Mouse (Mus musculus) granulocyte monocyte progenitor cell, adult 5-6 weeks (primary cell): Measurements from ENCODE around the gene Banp. TPM values are rescaled to one million over a fixed set of nuclear protein-coding genes. Genes with fewer than 3 reads are reported as not detected.
A peak's percentile ranks its signal among the peaks of the same experiment; 100 is the strongest.

ENCODE experiments used
- ATAC-seq: replicated peaks from 2 replicates; pipeline ENCODE4 v1.8.0; 2016; ENCODE audit warnings: mild to moderate bottlenecking, moderate TSS enrichment, inconsistent platforms; ENCODE audit not compliant: poor library complexity, severe bottlenecking
- total RNA-seq, 2 experiments: library from RNA; stranded (forward) in 1 of 2; stranded (reverse) in 1 of 2; fragments of 200-712, 200-1000 nt in 1 of 2; fragments of >200 nt in 1 of 2; fragmentation: Nextera tagmentation in 1 of 2; gene quantifications; 2 replicates each; pipeline ENCODE4 v1.2.3; 2014 to 2017

The Banp gene
- total RNA-seq, 2 experiments from 2014 or later = 16.4 to 31.1 TPM

DNA sequence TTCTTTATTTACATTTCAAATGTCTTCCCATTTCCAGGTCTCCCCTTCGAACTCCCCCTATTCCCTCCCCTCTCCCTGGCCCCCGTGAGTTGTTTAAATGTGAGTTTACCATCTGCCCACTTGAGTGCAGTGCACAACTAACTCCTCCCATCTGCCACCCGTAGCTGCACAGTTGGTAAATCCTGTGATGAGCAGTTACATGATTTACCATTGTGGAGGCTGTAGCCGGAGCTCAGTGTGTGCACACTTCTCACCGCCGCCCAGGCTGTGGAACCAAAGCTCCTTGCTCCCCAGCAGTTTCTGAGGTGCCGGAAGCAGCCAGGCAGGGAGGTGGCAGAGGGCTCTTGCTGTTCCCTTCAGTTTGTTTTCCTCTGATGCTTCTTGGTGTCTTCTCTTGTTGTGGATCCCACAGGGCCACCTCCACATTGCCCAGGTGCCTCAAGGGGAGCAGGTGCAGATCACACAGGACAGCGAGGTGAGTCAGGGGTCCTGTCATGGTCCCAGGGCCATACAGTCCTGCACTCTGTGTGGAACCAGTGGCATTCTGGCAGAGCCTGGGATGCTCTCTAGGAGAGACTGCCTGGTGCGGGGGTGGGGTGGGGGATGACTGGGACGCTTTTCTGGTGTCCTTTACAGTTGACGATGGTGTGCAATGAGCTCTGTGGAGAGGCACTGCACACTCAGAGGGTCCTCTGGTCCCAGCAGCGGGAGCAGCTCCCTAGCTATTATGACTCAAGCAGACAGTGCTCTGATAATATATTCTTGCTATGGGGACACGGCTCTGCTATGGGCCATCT, 57.3 kb downstream of the Banp start:
- ATAC-seq = no peak

DNA sequence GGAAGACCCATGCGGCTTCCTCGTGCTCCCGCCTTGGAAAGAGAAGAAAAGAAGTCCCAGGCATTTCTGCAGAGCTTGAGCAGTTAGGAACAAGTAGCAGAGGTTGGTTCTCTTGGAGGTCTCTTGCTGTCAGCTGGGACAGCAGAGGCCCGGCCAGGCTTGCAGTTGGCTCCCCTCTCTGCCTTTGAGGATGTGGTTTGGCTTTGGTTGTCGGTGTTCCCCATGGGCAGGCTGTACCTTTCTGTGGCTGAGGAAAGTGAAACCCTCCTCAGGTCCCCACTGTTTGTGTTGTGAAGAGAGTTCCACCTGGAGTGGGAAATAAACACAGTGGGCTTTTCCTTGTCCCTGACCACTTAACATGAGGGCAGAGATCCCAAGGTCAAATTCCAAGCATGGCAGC, 58.8 kb downstream of the Banp start:
- no peak; the same call in 1 of the 2 replicates for ATAC-seq

DNA sequence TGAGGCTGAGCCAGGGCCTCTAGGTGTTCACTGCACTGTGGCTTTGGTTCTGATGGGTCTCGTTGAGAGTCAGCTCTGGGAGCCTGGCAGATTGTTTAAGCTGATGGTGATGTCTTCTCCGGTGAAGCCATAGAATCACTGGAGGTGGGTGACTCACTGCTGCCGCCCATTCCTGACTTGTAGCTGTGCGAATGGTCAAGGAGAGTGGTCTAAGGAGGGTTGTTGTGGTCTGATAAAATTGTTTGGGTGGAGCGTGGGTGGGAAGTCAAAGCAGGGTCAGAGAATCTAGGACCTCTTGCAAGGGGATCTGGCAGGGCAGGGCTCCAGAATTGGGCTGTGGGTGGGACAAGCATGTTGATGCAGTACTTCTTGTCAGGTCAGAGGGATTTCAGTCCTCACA, 61.1 kb downstream of the Banp start:
- no peak for ATAC-seq

DNA sequence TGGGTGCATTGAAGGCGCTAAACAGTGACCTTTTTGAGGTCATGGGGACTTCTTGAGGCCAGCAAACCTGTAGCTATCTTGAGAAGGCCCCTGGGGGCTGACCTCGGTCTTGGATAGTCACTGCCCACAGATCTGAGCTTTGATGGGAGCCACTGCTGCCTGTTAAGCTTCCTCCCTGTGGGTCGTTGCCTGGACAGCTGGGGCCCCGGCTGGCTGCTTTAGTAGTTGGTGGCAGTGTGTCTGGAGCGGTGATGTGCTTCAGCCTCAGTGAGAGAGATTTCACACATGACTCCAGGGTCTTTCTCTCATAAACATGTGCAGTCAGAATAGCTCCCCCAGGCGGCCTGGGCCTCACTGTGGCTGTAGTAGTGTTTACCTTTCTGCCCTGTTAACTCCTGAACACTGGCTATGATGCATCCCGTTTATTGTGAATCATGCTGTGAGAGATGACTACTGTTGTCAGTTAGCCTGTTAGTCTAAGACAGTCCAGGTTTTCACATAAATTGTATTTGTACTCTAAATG, 61.6 kb downstream of the Banp start:
- ATAC-seq = no peak

DNA sequence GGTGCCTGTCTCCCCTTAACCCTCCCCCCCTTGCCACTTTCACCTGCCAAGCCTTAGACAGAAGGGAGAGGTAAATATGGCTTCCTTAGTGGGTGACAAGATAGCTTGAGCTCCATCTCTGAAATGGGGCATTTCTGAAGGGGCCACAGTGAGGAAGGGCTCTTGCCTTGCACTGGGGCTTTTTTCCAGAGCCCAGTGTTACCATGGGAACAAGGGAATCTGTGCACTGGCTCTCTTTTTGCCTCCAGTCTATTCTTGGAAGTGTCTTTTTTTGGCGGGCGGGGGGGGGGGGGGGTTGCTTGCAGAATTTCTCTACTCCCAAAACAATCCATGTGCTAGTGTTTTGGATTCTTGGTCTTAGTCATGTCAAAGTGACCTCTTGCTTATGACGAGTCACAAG, 65.1 kb downstream of the Banp start:
- ATAC-seq = no peak

DNA sequence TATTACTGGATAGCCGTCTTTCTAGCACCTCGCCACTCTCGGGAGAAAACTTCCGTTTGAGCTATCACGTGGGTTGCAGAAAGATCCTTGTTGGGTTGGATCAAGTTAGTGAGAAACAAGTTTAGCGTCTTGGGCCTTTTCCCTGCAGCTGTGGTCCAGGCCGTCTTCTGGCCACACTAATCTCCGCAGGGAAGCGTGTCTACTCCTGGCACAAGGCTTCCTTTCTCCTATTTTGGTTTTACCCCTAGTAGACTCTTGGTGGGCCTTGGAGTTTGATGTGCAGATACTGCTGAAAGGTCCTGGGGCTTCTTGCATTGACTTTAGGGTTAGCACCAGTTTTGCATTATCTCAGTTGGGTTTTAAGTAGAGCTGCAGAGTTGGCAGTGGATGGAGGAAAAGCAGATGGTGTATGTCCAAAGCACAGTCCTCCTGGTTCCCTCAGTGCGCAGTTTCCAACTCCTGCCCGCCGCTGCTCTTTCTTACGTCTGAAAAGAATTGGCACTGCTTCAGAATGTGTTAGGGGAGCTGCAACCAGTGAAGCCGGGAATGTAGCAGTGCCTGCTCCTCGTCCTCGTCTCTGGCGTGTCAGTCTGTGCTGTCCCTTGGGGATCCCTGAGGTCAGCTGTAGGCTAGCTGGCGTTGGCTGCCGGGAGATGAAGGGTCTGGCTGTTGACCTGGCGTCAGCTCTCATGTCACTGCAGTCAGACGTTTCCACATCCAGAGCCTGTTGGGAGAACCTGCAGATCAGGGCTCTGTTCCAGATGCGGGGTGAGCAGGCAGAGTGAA, 68.7 kb downstream of the Banp start:
- ATAC-seq = no peak

DNA sequence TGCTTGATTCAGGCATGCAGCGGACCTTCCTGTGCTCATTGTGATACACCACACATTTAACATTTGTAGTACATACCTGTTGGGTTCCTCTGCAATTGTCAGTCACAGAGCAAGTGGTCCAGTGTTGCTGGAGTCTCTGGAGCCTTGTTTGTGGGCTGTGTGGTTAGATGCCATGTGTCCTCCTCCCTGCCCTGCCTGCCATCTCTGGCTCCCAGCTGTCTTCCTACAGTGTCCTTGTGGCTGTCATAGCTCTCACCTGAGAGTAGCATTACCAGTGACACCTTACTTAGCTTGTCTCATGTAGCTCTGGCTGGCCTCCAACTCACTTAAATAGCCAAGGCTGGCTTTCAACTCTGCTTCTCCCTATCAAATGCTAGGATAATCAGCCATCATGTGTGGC, 69.6 kb downstream of the Banp start:
- no peak for ATAC-seq

DNA sequence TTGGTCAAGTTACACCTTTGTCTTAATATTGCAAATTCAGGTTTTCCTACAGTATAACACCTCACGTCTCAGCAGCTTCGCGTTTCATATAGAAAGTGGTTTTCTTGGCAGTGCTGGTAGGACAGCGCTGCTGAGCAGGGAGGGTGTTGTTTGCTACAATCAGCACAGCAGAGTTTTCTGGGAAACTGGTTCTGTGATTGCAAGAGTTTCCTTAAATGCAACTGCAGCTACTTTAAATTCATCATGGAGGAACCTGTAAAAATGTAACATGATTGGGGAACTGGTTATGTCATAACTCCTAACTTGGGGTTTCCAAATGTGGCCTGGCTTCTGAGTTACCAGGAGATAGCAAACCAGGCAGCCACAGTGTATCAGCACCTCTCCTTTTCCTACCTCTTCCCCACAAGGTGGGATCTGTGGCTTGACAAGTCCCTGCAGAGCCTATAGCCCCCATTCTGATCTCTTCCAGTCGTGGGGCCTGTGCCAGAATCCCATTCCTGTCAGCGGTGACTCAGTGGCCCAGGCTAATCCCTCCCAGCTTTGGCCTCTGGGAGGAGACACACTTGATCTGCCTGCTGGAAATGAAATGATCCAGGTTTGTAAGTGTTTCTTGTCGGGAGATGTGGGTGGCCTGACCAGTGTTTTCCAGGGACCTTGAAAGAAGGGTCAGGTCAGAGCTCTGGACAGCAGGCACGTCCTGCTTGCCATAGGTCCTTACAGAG, 70.7 kb downstream of the Banp start:
- peak; percentile 36; the same call in 1 of the 2 replicates for ATAC-seq

DNA sequence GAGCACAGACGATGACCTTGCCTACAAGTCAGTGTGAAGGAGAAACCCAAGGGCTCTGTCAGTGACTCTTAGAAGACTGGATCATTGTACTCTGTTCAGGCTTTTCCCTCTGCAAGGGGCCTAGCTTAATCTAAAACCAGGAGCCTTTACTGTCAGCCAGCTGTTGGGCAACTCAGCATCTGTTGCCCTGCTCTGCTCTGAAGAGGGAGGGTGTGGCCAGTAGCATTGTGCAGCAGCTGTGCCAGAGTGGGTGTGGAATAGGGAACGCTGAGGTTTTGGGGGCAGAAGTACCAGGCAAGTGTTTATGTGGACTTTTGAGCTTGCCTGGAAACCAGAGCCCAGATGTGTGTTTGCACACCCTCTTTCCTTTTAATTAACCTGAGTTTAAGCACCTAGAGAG, 72.2 kb downstream of the Banp start:
- ATAC-seq = peak; percentile 77

DNA sequence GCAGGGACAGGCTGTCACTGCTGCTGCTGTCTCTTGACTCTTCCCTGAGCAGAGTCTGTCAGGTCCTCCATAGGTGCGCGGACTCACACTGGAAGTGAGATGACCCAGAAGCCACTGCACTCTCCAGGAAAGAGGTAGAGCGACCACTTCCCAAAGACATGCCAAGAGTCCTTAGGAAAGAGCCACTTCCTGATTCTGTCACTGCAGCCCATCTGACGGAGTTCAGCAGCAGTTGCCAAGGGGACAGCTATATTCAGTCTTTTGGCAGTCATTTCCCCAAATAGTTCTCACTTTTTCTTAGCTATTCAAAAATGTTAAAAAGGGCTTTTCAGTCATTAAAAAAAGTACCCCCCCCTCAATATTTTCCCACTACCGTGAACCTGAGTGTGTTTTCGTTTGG, 72.7 kb downstream of the Banp start:
- ATAC-seq = peak; percentile 80

DNA sequence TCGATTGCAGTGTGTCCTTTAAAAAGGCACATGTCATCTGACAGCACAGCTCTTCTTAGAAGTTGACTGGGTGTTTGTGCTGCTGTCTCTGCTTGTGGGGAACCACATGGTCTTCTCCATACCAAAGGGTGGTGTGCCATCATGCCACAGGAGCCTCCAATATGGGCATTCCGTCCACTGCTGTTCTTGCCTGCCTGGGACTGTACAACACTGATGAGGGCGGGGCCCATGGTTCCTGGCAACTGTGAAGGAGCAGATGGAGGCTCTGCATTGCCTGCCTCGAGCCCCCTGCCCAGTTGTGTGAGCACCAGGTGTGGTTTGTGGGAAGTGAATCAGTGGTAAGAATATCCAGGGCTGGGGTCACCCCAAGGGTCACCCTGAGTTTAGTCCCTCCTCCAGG, 73.2 kb downstream of the Banp start:
- no peak for ATAC-seq

DNA sequence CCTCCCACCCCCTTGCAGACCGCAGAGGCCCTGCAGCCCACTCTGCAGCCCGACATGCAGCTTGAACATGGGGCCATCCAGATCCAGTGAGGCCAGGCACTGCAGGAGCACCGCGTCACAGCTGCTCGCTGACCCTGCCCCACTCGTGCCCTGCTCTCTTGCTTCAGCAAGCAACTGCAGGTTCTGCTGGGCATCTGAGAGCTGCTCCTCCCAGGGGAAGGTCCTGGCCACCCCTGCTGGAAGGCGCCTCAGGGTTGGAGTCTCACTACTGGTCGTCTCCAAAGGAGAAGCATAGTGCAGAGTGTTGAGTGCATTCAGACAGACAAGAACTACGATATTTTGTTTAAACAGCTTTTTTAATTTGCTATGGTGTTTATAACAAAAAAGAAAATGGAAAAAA, 76.0 kb downstream of the Banp start:
- no peak for ATAC-seq

DNA sequence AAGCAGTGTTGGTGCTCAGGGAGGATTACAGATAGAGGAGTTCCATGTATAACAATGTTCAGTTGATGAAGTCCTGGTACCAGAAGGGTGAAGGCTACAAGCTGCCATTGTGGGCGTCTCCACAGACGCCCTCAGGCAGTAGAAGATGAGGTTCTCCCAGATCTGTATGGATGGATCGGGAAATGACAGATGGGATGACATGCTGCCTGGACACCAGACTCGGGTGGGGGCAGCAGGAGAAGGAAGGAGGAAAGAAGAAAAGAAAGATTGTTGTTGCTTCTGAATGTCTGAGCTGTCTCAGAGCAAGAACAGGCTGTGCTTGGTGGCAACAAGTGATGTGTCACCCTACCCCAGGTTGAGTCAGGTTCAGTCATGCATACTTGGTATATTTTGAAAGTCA, 78.6 kb downstream of the Banp start:
- ATAC-seq = no peak

DNA sequence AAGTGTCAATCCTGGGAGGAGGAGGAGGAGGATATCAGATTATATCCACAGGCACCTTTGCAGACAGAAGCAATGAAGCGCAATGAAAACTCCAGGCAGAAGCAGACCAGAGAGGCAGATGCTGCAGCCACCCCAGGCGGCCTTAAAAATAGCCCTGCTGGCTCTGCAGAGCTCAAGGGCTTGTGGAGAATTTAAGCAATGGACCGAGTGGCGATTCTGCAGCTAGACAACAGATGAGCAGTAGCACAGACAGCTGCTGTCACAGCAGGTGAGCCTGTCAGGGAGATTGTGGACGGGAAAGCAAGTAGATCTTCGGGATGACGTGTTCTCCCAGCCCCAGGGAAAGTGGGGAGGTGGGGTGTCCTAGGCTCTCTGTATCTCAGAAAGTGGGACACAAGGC, 81.4 kb downstream of the Banp start:
- ATAC-seq = no peak

DNA sequence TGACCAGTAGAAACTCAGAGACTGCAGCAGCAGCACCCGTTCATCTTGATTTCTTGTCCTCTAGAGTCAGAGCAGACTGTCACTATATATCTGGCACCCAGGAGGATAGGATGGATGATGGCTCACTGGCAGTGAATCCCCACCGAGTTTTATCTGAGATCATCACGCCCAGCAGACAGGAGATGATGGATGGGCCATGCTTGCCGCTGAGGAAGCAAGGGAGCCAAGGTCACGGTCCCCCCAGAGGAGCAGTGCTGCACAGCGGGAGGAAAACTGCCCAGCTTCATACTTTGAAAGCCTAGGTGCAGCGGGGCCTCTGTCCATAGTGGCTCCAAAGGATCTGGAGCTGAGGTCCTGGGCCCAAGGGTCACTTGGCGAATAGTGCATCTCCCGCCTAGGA, 83.2 kb downstream of the Banp start:
- no peak for ATAC-seq

DNA sequence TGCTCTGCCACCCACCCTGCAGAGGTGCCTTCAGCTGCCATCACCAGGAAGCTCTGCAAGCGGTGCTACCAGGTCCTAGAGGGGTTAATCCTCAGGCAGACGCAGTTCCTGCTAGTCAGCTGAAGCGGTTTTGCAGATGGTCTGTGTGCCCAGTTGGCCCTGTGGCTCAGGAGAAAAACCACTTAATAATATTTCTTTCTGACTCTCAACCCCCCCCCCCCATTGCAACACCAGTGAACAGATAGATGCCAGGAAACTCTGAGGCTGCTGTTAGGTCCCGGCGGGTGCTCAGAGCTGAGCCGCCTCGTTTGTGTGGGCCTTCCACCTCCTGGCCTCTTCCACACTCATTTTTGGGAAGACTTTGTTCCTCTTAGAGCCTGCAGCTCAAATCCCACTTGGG, 86.0 kb downstream of the Banp start:
- peak; percentile 70 for ATAC-seq

DNA sequence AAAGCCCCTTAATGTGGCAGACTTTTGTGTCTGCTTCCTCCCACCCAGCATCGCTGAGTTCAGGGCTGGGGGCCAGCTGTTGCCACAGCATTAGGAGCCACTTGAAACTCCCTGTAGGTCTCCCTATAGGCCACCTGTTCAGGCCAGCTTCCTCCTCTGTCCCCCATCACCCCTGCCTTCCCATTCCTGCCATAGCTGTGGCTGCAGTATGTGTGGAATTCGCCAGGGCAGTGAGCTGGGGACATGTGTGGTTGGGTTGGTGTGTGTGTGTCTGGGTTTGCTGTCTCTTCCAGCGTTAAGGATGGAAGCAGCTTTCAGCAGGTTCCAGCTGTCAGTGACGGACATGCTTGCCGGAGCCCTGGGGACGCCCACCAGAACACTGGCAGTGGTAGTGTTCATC, 86.8 kb downstream of the Banp start:
- no peak for ATAC-seq

DNA sequence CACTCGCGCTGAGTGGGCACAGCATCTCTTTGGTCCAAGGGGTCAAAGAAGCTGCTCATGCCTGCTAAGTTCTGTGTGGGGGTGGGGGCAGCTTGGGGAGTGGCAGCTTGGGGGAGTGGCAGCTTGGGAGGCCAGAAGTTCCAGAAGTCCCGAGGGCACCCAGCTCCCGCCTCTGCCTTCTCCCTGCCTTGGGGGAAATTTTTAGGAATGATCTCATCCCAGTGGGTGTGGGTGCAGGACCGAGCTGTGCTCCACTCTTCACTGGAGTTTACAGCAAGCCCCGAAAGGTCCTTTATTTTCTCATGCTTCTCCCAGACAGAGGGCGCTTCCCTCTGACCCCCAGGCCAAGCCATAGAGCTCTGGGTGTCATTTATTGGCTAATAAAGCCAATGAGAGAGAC, 87.7 kb downstream of the Banp start:
- ATAC-seq = no peak

DNA sequence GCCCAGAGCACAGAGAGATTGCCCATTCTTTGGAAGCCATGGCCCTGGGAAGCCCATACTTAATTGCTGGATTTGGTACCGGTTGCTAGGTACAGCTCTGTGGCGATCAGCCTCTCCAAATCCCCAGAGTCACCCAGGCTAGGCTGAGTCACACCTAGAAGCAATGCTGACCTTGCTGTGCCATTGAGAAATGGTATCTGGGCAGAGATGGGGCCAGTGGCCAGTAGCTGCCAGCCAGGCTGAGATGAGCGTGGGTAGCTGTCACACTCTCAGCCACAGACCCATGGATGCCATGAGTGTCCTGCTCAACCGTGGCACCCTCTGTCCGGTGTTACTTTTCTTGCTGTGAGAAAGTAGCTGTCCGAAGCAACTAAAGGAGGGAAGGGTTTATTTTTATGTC, 88.5 kb downstream of the Banp start:
- ATAC-seq = no peak

DNA sequence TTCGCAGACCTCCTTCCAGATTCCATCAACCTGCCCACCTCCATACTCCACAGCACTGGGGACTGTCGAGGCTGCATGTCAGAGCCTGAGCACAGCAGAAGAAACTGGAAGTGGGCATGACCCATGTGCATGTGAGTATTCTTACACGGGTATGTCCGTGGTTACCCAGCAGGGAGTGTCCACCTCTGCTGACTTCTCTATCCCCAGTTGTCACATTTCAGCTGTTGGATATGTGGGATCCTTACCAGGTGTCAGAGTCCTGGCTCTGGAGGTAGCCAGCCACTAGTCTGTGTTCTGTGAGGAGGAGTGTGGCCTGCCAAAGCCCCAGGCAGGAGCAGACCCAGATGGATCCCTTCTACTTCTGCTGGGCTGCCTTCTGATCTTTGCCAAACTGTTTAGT, 89.9 kb downstream of the Banp start:
- no peak for ATAC-seq
